Mouse (Mus musculus) layer of hippocampus, postnatal 10 days (tissue): ENCODE measurements around the gene Snhg11. TPM values are rescaled to one million over a fixed set of nuclear protein-coding genes. Genes with fewer than 3 reads are reported as not detected.

Source experiments
- total RNA-seq, 2 experiments: library from RNA; stranded (reverse); gene quantifications; 2 replicates each; pipeline ENCODE4 v1.2.3; 2021

Snhg11 gene
- total RNA-seq, 2 experiments from 2014 or later, result 459 to 580 TPM

Other genes with a start within 250 kb of the Snhg11 start
- 1 to 10 TPM; 5.7 to 6.8 TPM for gene Tgm2, start 229.2 kb upstream of the Snhg11 start, total RNA-seq
- 1 to 10 TPM; 4.3 to 4.4 TPM for gene D630003M21Rik, start 146.4 kb upstream of the Snhg11 start, total RNA-seq
- gene Bpi, start 117.5 kb upstream of the Snhg11 start, total RNA-seq, result not detected
- gene Lbp, start 69.1 kb upstream of the Snhg11 start, total RNA-seq, result 1 to 10 TPM; 2.6 to 4.3 TPM
- gene Ralgapb, start 34.2 kb downstream of the Snhg11 start, total RNA-seq, result 10 to 100 TPM; 73.8 to 82.2 TPM
- not detected for gene Adig, start 127.0 kb downstream of the Snhg11 start, total RNA-seq
- under 1 TPM in 1 of 2 experiments, not detected in 1; 0.38 TPM for gene Arhgap40, start 137.2 kb downstream of the Snhg11 start, total RNA-seq
- 10 to 100 TPM; 60.0 to 68.6 TPM for gene Slc32a1, start 235.1 kb downstream of the Snhg11 start, total RNA-seq
- 10 to 100 TPM; 10.3 to 11.9 TPM for gene Actr5, start 249.2 kb downstream of the Snhg11 start, total RNA-seq